ENCODE assay signal across 10 mouse cellular contexts in genomic region chr11:117728841-117729240, GRCm38 (mm10). TPM values are rescaled to one million over a fixed set of nuclear protein-coding genes. Genes with fewer than 3 reads are reported as not detected.
DNase-seq lines count a peak whose midpoint lies in the region; ATAC-seq and TF ChIP-seq lines count a peak whose summit lies in the region.
"Had no signal": no experiment of that assay in that cellular context is flagged by ENCODE, and none has a peak within 500 bp of the region (broad histone marks: within the 10 kb centered on the region; RNA-seq: fewer than 3 reads in every experiment).

No protein-coding gene starts in this region.

- no peak overlapping the region for H3K9ac ChIP-seq in forebrain, embryonic 14.5 days (ENCODE audit: low read length)
- H3K9ac ChIP-seq in forebrain, embryonic 11.5 days (ENCODE audit: low read length): no peak overlapping the region
- H3K9ac ChIP-seq in embryonic facial prominence, embryonic 14.5 days (ENCODE audit: low read depth, low read length): no peak overlapping the region
- H3K9ac ChIP-seq in lung, postnatal 0 days (replicated peaks; ENCODE audit: low read depth): no peak overlapping the region
- H3K9ac ChIP-seq: forebrain, embryonic 12.5 days had no signal

- no peak overlapping the region for H3K27ac ChIP-seq in forebrain, embryonic 14.5 days (ENCODE audit: low read depth, low read length)
- no peak overlapping the region for H3K27ac ChIP-seq in forebrain, embryonic 11.5 days (ENCODE audit: low read depth, low read length)
- peak overlapping the region; percentile 76 for H3K27ac ChIP-seq in embryonic facial prominence, embryonic 14.5 days (replicated peaks; ENCODE audit: low read depth, low read length)
- H3K27ac ChIP-seq in lung, postnatal 0 days (ENCODE audit: low read length): peak overlapping the region; percentile 68
- H3K27ac ChIP-seq: forebrain, embryonic 12.5 days had no signal

- no peaks in the 10 kb centered on the region for H3K4me1 ChIP-seq in forebrain, embryonic 14.5 days (ENCODE audit: control insufficient read depth, insufficient read depth, low read length)
- no peaks in the 10 kb centered on the region for H3K4me1 ChIP-seq in forebrain, embryonic 11.5 days (replicated peaks; ENCODE audit: control insufficient read depth, insufficient read depth, low read length)
- H3K4me1 ChIP-seq in embryonic facial prominence, embryonic 14.5 days (ENCODE audit: control insufficient read depth, insufficient read depth, low read length): peaks cover 8% of the 10 kb centered on the region; the same call in 1 of the 2 replicates
- H3K4me1 ChIP-seq in lung, postnatal 0 days (ENCODE audit: insufficient read depth, low read depth, low read length): no peaks in the 10 kb centered on the region
- H3K4me1 ChIP-seq: forebrain, embryonic 12.5 days had no signal

- no peak overlapping the region for H3K4me3 ChIP-seq in forebrain, embryonic 14.5 days (ENCODE audit: low read depth, low read length)
- H3K4me3 ChIP-seq in forebrain, embryonic 11.5 days (ENCODE audit: low read depth, low read length): no peak overlapping the region
- no peak overlapping the region for H3K4me3 ChIP-seq in embryonic facial prominence, embryonic 14.5 days (ENCODE audit: low read depth, low read length)
- H3K4me3 ChIP-seq in lung, postnatal 0 days (ENCODE audit: low read depth, low read length): no peak overlapping the region
- H3K4me3 ChIP-seq: forebrain, embryonic 12.5 days had no signal

- intact Hi-C loops in heart, postnatal 25 days (cut with DNase I): no loop called here

- no peaks in the 10 kb centered on the region for H3K9me3 ChIP-seq in forebrain, embryonic 14.5 days (replicated peaks; ENCODE audit: control insufficient read depth, low read length)
- H3K9me3 ChIP-seq in forebrain, embryonic 11.5 days (ENCODE audit: control insufficient read depth, low read length): no peaks in the 10 kb centered on the region
- no peaks in the 10 kb centered on the region for H3K9me3 ChIP-seq in embryonic facial prominence, embryonic 14.5 days (ENCODE audit: control insufficient read depth, low read length)
- no peaks in the 10 kb centered on the region for H3K9me3 ChIP-seq in lung, postnatal 0 days (ENCODE audit: low read length)
- H3K9me3 ChIP-seq: forebrain, embryonic 12.5 days had no signal

- TF ChIP-seq CTCF in lung, postnatal 0 days (IDR thresholded peaks at IDR 0.05): no peak

- ATAC-seq in forebrain, embryonic 14.5 days: no peak
- no peak for ATAC-seq in forebrain, embryonic 11.5 days (replicated peaks; ENCODE audit: low FRiP score)
- peak; percentile 69 for ATAC-seq in embryonic facial prominence, embryonic 14.5 days (ENCODE audit: low read depth)
- ATAC-seq in lung, postnatal 0 days: peak; percentile 74

- no peaks in the 10 kb centered on the region for H3K27me3 ChIP-seq in forebrain, embryonic 14.5 days (replicated peaks; ENCODE audit: control insufficient read depth, insufficient read depth, low read length)
- H3K27me3 ChIP-seq in forebrain, embryonic 11.5 days (ENCODE audit: control insufficient read depth, insufficient read depth, low read length): no peaks in the 10 kb centered on the region
- H3K27me3 ChIP-seq in embryonic facial prominence, embryonic 14.5 days (replicated peaks; ENCODE audit: control insufficient read depth, insufficient read depth, low read length): no peaks in the 10 kb centered on the region
- H3K27me3 ChIP-seq in lung, postnatal 0 days (replicated peaks; ENCODE audit: insufficient read depth, low read length): no peaks in the 10 kb centered on the region
- H3K27me3 ChIP-seq: forebrain, embryonic 12.5 days had no signal

- H3K4me2 ChIP-seq in forebrain, embryonic 14.5 days (ENCODE audit: low read length): no peak overlapping the region
- no peak overlapping the region for H3K4me2 ChIP-seq in forebrain, embryonic 11.5 days (ENCODE audit: low read depth, low read length, severe bottlenecking)
- no peak overlapping the region for H3K4me2 ChIP-seq in embryonic facial prominence, embryonic 14.5 days (ENCODE audit: low read depth, low read length)
- H3K4me2 ChIP-seq in lung, postnatal 0 days (replicated peaks; ENCODE audit: low read depth, low read length): no peak overlapping the region
- H3K4me2 ChIP-seq: forebrain, embryonic 12.5 days had no signal

- WGBS in forebrain, embryonic 14.5 days: 80% methylated on average over 1 of the region's 1 CpGs
- WGBS in forebrain, embryonic 11.5 days: 66% methylated on average over 1 of the region's 1 CpGs
- WGBS in embryonic facial prominence, embryonic 14.5 days: 35% methylated on average over 1 of the region's 1 CpGs
- 43% methylated on average over 1 of the region's 1 CpGs for WGBS in lung, postnatal 0 days

- no peak for TF ChIP-seq EP300 in lung, postnatal 0 days (IDR thresholded peaks at IDR 0.05)

- peaks cover 25% of the 10 kb centered on the region for H3K36me3 ChIP-seq in forebrain, embryonic 14.5 days (ENCODE audit: control insufficient read depth, insufficient read depth, low read length)
- H3K36me3 ChIP-seq in forebrain, embryonic 11.5 days (ENCODE audit: control insufficient read depth, insufficient read depth, low read length): no peaks in the 10 kb centered on the region
- H3K36me3 ChIP-seq in embryonic facial prominence, embryonic 14.5 days (ENCODE audit: control insufficient read depth, insufficient read depth, low read length): peaks cover 26% of the 10 kb centered on the region
- no peaks in the 10 kb centered on the region for H3K36me3 ChIP-seq in lung, postnatal 0 days (ENCODE audit: insufficient read depth, low read length)

- DNase-seq in forebrain, embryonic 14.5 days (ENCODE audit: low spot score): peak; percentile 30
- DNase-seq in forebrain, embryonic 11.5 days (ENCODE audit: low spot score): no peak
- peak; percentile 87 for DNase-seq in embryonic facial prominence, embryonic 14.5 days (ENCODE audit: low spot score)
- peak; percentile 34 for DNase-seq in heart, postnatal 25 days (ENCODE audit: low spot score)
- peak; percentile 85 for DNase-seq in lung, postnatal 0 days (ENCODE audit: low spot score)
- DNase-seq in cerebellum, adult 9-11 months: no peak
- DNase-seq in testis, postnatal 10 days (ENCODE audit: low spot score): no peak
- DNase-seq in left cerebral cortex, adult 8-10 months (ENCODE audit: low spot score in 2 of 2): no peak
- DNase-seq: B cell, adult 2 months had no signal

RNA-seq across cellular contexts. Expression of gene Tmc8, which starts 53.0 kb away (rescaled TPM):
- polyA plus RNA-seq in forebrain, embryonic 14.5 days (2014; fragmentation: Nextera tagmentation; extraction: Ambion mirVana): 0.29 and 0.68 TPM in 2 replicates
- 2.0 and 2.4 TPM in 2 replicates for polyA plus RNA-seq in forebrain, embryonic 11.5 days (2014; fragmentation: Nextera tagmentation; extraction: Ambion mirVana)
- 1.1 and 1.3 TPM in 2 replicates for polyA plus RNA-seq in embryonic facial prominence, embryonic 14.5 days (2014; fragmentation: Nextera tagmentation; extraction: Ambion mirVana)
- total RNA-seq in heart, postnatal 25 days (2021): 1 to 10 TPM; 2.9 to 3.4 TPM
- polyA plus RNA-seq in lung, postnatal 0 days (2015; fragmentation: Nextera tagmentation; extraction: Ambion mirVana): 5.5 and 6.5 TPM in 2 replicates
- total RNA-seq in left cerebral cortex, adult 8-10 months (2022): 1 to 10 TPM in 2 of 4 experiments, under 1 TPM in 2; 0.50 to 1.3 (median 0.83) TPM

RNA-seq across cellular contexts. Expression of gene Tmc6, which starts 53.2 kb away (rescaled TPM):
- 1.7 and 2.6 TPM in 2 replicates for polyA plus RNA-seq in forebrain, embryonic 14.5 days (2014; fragmentation: Nextera tagmentation; extraction: Ambion mirVana)
- polyA plus RNA-seq in forebrain, embryonic 11.5 days (2014; fragmentation: Nextera tagmentation; extraction: Ambion mirVana): 5.9 and 10.0 TPM in 2 replicates
- polyA plus RNA-seq in embryonic facial prominence, embryonic 14.5 days (2014; fragmentation: Nextera tagmentation; extraction: Ambion mirVana): 16.5 and 17.6 TPM in 2 replicates
- 10 to 100 TPM; 14.4 to 18.8 TPM for total RNA-seq in heart, postnatal 25 days (2021)
- 26.2 and 34.8 TPM in 2 replicates for polyA plus RNA-seq in lung, postnatal 0 days (2015; fragmentation: Nextera tagmentation; extraction: Ambion mirVana)
- 10 to 100 TPM; 10.2 to 12.3 (median 11.4) TPM for total RNA-seq in left cerebral cortex, adult 8-10 months (2022)

Comparison
In these comparisons a context has a peak if more than half of its experiments do, and no peak if none do; other contexts are left out.
1. DNase-seq: peak in forebrain, embryonic 14.5 days (single experiment), embryonic facial prominence, embryonic 14.5 days (single experiment), heart, postnatal 25 days (single experiment) and lung, postnatal 0 days (single experiment); none in forebrain, embryonic 11.5 days (single experiment), cerebellum, adult 9-11 months (single experiment), testis, postnatal 10 days (single experiment) and left cerebral cortex, adult 8-10 months (0 of 2).
2. ATAC-seq: peak in embryonic facial prominence, embryonic 14.5 days (single experiment) and lung, postnatal 0 days (single experiment); none in forebrain, embryonic 14.5 days (single experiment) and forebrain, embryonic 11.5 days (single experiment).
3. H3K27ac ChIP-seq: peak in embryonic facial prominence, embryonic 14.5 days (single experiment) and lung, postnatal 0 days (single experiment); none in forebrain, embryonic 14.5 days (single experiment) and forebrain, embryonic 11.5 days (single experiment).